Mouse (Mus musculus) MEL (cell line): ENCODE data around the gene Gpx3.

Experiments used
- CTCF ChIP-seq, 3 experiments: IDR thresholded peaks in 2 of 3; conservative IDR thresholded peaks in 1 of 3; 2 replicates each; pipeline ENCODE4 v1.5.1; 2011 to 2012; ENCODE audit warnings: low read length in 3 of 3, low read depth in 2 of 3, mild to moderate bottlenecking in 2 of 3, improper control_type of control experiment in 1 of 3, inconsistent platforms in 1 of 3, mixed read lengths in 1 of 3, moderate library complexity in 1 of 3; ENCODE audit not compliant: control insufficient read depth in 1 of 3, insufficient read depth in 1 of 3, poor library complexity in 1 of 3, severe bottlenecking in 1 of 3
- RCOR1 ChIP-seq: IDR thresholded peaks from 2 replicates; pipeline ENCODE4 v1.6.1; 2012; ENCODE audit warnings: low read depth, mild to moderate bottlenecking, inconsistent platforms, low read length, improper control_type of control experiment

DNA sequence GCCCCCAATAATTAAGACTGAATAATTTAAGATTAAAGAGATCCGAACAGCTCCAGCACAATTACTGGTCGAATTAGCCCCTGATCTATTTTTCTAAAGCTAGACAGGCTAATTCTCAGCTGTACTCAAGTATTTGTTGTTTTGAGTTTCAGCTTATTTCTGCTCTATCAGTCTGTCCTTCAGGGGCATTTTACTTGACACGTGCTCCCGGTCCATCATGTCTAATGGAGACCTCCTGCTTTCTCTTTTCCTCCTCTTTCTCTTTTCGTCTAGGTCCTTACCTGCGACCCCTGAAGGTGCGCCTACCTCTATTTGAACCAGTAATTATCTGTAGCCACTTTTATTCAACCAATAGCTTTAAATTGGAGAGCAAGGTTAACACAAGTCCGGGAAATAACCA, 52.5 kb downstream of the Gpx3 start:
- no peak for TF ChIP-seq RCOR1
- TF ChIP-seq CTCF (IDR thresholded peaks at IDR 0.05 in 2 of 3, conservative IDR thresholded peaks at IDR 0.05 in 1 of 3; ENCODE audit: control insufficient read depth in 1 of 3, insufficient read depth in 1 of 3, low read depth in 2 of 3, low read length in 3 of 3, poor library complexity in 1 of 3, severe bottlenecking in 1 of 3): no peak
